Mouse (Mus musculus) heart, adult 18-20 months (tissue): Measurements from ENCODE around the gene Olfr231. TPM values are rescaled to one million over a fixed set of nuclear protein-coding genes. Genes with fewer than 3 reads are reported as not detected.

Experiments used
- DNase-seq, 2 experiments: peaks; one replicate each; pipeline ENCODE4 v3.0.0; 2021 to 2022; ENCODE audit warnings: mixed read lengths in 1 of 2
- long read RNA-seq, 2 experiments: library from polyadenylated mRNA; stranded (forward); transcript quantifications; one replicate each; pipeline ENCODE4 v2.0.0; 2021
- total RNA-seq, 2 experiments: library from RNA; stranded (reverse); gene quantifications; 2 replicates each; pipeline ENCODE4 v1.2.3; 2021

Olfr231 gene
- total RNA-seq = not detected
- long read RNA-seq, experiment 1 = 0 reads
- long read RNA-seq, experiment 2 = 0 reads

- DNase-seq = no peak
These were observed at the start of gene Olfr231 for GRCm38 (mm10) chr1:174121062-174121461. Gene Olfr231, minus strand, starts transcription at chr1:174121162.

DNA sequence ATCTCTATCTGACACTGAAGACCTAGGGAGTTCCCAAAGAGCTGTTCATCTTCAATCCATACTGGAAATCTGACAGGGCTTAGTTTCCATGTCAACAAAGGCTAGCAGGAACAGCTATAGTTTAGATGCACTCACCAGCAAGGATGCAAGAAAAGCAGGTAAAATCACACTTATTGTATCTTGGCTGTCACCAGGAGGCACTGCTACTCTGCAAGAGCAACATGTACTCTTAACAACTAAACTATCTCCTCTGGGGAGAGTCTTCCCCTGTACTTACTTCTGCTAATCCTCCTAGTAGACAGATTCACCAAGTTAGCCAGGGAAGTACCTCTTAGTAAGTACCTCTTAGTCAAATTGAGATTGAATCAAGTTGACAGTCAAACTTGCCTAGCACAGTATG lies 48.1 kb upstream of the Olfr231 start:
- DNase-seq = no peak

DNA sequence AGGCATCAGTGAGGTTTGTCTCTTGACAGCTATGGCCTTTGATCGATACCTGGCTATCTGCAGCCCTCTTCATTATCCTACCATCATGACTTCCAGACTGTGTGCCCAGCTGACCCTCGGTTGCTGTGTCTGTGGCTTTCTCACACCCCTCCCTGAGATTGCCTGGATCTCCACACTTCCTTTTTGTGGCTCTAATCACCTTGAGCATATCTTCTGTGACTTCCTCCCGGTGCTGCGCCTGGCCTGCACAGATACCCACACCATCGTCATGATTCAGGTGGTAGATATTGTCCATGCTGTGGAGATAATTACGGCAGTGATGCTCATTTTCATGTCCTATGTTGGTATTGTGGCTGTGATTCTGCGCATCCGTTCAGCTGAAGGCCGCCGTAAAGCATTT lies 38.1 kb upstream of the Olfr231 start:
- no peak for DNase-seq

GRCm38 (mm10) chr1:174158512-174158911 lies 37.5 kb upstream of the Olfr231 start:
- DNase-seq = no peak

- DNase-seq = no peak
These were observed 36.7 kb upstream of the Olfr231 start for GRCm38 (mm10) chr1:174157622-174158021.

DNA sequence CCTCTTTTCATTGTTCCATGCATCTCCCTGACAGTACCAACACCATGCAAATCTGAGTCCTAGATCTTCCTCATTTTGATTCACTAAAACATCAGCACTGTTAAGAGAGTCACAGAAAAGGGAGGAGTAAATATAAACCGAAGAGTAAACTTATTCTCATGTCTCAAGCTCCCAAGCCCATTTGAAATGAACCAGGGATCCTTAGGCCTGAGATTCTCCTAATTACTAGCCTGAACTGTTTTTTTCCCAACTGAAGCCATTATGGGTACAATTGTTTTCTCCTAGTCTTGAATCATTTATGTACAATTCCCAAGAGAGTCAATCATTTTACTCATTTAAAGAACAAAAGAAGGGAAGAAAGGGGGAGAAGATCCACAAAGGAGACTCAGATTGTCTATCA lies 34.4 kb upstream of the Olfr231 start, which contains the start of gene Olfr420:
TSS of gene Olfr420 (plus strand) at position 301 of the 400 bp plus-strand sequence.
- no peak for DNase-seq

DNA sequence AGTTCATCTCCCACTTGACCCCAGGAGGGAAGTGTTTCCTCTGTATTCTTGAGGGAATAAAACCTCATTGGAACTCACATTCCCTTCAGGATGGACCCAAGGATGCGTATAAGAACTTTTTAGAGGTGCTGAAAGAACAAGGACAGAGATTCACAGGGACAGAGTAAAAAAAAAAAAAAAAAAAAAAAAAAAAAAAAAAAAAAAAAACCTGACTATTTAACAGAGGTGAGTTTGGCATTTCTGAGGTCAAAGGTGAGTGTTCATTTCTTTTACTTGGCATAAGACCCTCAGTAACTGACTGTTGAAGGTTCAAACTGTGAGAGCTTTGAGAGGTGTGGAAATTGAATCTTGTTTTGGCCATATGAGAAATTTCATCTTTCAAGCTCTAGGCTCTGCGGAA lies 28.3 kb upstream of the Olfr231 start:
- no peak for DNase-seq

- DNase-seq = no peak
These were observed 25.7 kb upstream of the Olfr231 start for GRCm38 (mm10) chr1:174146696-174147095.

DNA sequence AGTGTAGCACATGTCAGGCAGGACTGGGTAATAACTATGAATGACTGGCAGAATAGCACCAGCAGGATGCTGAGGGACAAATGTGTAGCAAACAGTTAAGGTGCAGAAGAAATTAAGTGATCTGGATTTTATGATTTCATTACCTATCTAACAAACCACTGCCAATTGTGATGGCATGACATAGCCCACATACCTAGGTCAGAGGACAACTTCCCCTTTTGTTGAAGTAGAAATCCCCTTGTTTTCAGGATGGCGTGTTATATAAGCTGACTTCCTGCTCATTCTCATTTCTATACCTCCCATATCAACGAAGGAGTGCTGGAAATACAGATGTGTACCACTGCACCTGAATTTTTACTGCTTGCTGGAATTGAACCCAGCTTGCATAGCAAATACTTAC lies 20.4 kb upstream of the Olfr231 start:
- no peak for DNase-seq

DNA sequence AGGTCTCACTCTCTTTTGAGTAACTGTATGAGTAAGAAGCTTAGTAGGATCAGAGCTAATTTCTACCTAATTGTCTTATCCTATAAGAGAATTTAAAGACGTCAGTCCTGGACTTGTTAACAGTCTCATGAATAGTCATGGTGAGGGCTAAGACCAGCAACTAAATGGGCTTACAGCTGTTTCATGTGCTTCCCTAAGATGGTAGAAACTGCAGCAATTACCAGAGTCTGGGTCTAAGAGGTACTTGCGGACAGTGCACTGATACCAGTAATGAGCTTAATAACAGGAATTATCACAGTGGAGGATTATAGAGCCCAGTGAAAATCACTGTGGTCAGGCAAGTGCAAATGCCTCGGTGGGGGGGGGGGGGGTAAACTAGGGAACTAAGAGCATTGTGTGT lies 11.0 kb upstream of the Olfr231 start:
- no peak for DNase-seq

DNA sequence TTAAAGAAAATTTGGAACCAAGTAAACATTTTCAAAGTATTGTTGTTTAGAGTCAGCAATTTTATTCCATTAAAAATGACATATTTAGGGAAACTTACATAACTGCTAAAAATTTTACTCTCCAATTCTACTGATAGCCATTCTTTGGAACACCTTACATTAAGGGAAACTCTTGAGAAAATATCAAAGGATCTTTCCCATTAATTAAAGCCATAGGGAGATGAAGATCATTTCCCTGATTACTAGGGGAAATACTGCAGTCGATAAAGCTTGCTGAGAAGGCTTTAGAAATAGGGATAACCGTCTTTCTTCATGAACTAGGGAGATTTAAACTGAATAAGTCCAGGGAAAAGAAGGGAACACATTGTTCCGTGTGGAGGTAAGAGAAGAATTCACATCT lies 10.3 kb upstream of the Olfr231 start, which contains the start of gene Olfr424:
TSS of gene Olfr424 (plus strand) at position 301 of the 400 bp plus-strand sequence.
- no peak for DNase-seq

DNA sequence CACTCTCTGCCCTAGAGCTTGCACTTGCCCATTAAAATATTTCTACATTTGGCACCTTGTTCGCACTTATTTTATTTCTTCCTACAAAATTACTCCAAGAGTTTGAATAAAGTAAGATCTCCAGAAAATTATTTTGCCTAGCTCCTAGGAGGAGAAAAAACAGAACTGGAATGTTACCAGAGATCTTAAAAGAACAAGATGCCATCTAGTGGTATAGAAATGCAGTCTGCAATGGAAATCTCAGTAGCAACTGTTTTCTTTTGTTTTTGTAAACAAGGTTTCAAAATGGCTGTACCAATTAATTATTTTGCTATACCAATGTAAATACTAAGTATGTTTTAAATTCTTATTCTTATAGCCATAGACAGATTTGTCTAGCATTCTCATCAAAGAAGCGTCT lies 17.2 kb downstream of the Olfr231 start:
- peak in 1 of 2 experiments; percentile 14 for DNase-seq

GRCm38 (mm10) chr1:174096591-174096990 lies 24.4 kb downstream of the Olfr231 start, which contains the start of gene Olfr427:
Gene Olfr427, plus strand, starts transcription at chr1:174096891.
- DNase-seq = no peak

DNA sequence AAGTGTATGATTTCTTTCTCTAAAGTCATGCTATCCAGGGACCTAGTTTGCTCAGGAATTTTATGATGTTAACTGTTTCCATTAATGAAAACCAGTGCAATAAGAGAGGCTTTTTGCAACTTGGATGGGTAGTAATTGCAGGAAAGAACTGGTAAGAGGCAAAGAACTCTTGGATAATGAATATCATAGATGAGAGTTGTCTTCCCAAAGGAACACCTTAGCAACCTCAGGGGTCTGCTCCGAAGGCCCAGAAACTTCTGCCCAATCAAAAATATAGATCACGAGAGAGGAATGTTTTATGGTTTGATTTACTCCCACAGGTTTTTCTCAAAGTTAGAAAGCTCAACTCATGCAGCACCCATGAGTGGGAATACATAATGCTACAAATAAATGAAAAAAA lies 36.9 kb downstream of the Olfr231 start, which contains the start of gene Olfr429:
TSS of gene Olfr429 (plus strand) at position 301 of the 400 bp plus-strand sequence.
- no peak for DNase-seq

GRCm38 (mm10) chr1:174066305-174066704 lies 54.7 kb downstream of the Olfr231 start, which contains the start of gene Olfr430:
Gene Olfr430, plus strand, starts transcription at chr1:174066605.
- DNase-seq = no peak

Other genes starting within 250 kb of the Olfr231 start
- gene Ifi211, start 208.1 kb downstream of the Olfr231 start, total RNA-seq = 1 to 10 TPM; 3.1 to 3.7 TPM
- 10 to 100 TPM; 14.2 to 14.6 TPM for gene Mndal, start 178.7 kb downstream of the Olfr231 start, total RNA-seq
- gene Ifi203, start 178.5 kb downstream of the Olfr231 start, total RNA-seq = 10 to 100 TPM; 12.8 to 13.3 TPM
- not detected for gene Ifi202b, start 138.4 kb downstream of the Olfr231 start, total RNA-seq
- 10 to 100 TPM; 24.8 to 29.1 TPM for gene Ifi205, start 89.4 kb downstream of the Olfr231 start, total RNA-seq
- gene Olfr433, start 80.5 kb downstream of the Olfr231 start, total RNA-seq = not detected
- not detected for gene Olfr432, start 72.0 kb downstream of the Olfr231 start, total RNA-seq
- gene Olfr430, start 54.6 kb downstream of the Olfr231 start, total RNA-seq = not detected
- gene Olfr429, start 36.8 kb downstream of the Olfr231 start, total RNA-seq = not detected
- gene Olfr427, start 24.3 kb downstream of the Olfr231 start, total RNA-seq = not detected
- gene Olfr424, start 10.4 kb upstream of the Olfr231 start, total RNA-seq = not detected
- gene Olfr420, start 34.5 kb upstream of the Olfr231 start, total RNA-seq = not detected
- 1 to 10 TPM; 6.9 to 8.2 TPM for gene Spta1, start 51.6 kb upstream of the Olfr231 start, total RNA-seq
- not detected for gene Olfr419, start 130.9 kb upstream of the Olfr231 start, total RNA-seq
- not detected for gene Mptx1, start 209.4 kb upstream of the Olfr231 start, total RNA-seq
- not detected for gene Olfr417, start 244.0 kb upstream of the Olfr231 start, total RNA-seq